Mouse (Mus musculus) hindbrain, embryonic 12.5 days (tissue): ENCODE measurements at regions not wholly inside any gene's neighbourhood (a gene's known extent, or its start where the extent isn't known, plus 50 kb on each side); places are given as distances from the start of the nearest gene placed in this dataset.

Experiments used
- ATAC-seq: fragments of 200-750 bp; cut with Nextera tagmentation; 2 replicates; pipeline ENCODE4 v1.8.0; 2017; ENCODE audit warnings: moderate TSS enrichment; ENCODE audit not compliant: low FRiP score
- H3K27ac ChIP-seq: fragments of 300-500 bp; sonication (generic); 2 replicates; pipeline ENCODE4 v1.5.1; 2016; ENCODE audit warnings: mild to moderate bottlenecking
- H3K27me3 ChIP-seq: fragments of 300-500 bp; sonication (generic); 2 replicates; pipeline ENCODE4 v1.6.1; 2016; ENCODE audit warnings: mild to moderate bottlenecking
- H3K36me3 ChIP-seq: fragments of 300-500 bp; sonication (generic); 2 replicates; pipeline ENCODE4 v1.6.1; 2016; ENCODE audit warnings: mild to moderate bottlenecking
- H3K4me1 ChIP-seq: fragments of 300-500 bp; sonication (generic); 2 replicates; pipeline ENCODE4 v1.6.1; 2016
- H3K4me2 ChIP-seq: fragments of 300-500 bp; sonication (generic); replicated peaks from 2 replicates; pipeline ENCODE4 v1.6.1; 2016; ENCODE audit warnings: mild to moderate bottlenecking
- H3K4me3 ChIP-seq: fragments of 300-500 bp; sonication (generic); 2 replicates; pipeline ENCODE4 v1.5.1; 2016; ENCODE audit warnings: mild to moderate bottlenecking
- H3K9ac ChIP-seq: fragments of 300-500 bp; sonication (generic); 2 replicates; pipeline ENCODE4 v1.6.1; 2016; ENCODE audit warnings: mild to moderate bottlenecking, moderate library complexity
- H3K9me3 ChIP-seq: fragments of 300-500 bp; sonication (generic); replicated peaks from 2 replicates; pipeline ENCODE4 v1.6.1; 2016; ENCODE audit warnings: mild to moderate bottlenecking
- WGBS: fragments of 180-500 bp; shearing (Covaris S2); methylation state at CpG from one replicate; pipeline ENCODE4 v1.1.7; 2016; 5-methylcytosine and 5-hydroxymethylcytosine counted together

GRCm38 (mm10) chr6:143377121-143377520, 210.1 kb downstream of the Etnk1 start:
- no peaks in the 10 kb centered on the region for H3K9me3 ChIP-seq
- ATAC-seq, result no peak
- H3K4me1 ChIP-seq, result no peaks in the 10 kb centered on the region
- no peak overlapping the region for H3K4me2 ChIP-seq
- H3K9ac ChIP-seq, result no peak overlapping the region
- H3K27me3 ChIP-seq, result no peaks in the 10 kb centered on the region
- H3K4me3 ChIP-seq, result no peak overlapping the region
- no peaks in the 10 kb centered on the region for H3K36me3 ChIP-seq
- no peak overlapping the region for H3K27ac ChIP-seq
- 87% methylated on average over 14 of the region's 14 CpGs for WGBS

GRCm38 (mm10) chr6:143378126-143378525, 211.1 kb downstream of the Etnk1 start:
- no peaks in the 10 kb centered on the region for H3K4me1 ChIP-seq
- ATAC-seq, result no peak

GRCm38 (mm10) chr6:143380490-143380889, 213.5 kb downstream of the Etnk1 start:
- no peaks in the 10 kb centered on the region for H3K4me1 ChIP-seq
- WGBS, result 91% methylated on average over 3 of the region's 3 CpGs
- ATAC-seq, result no peak
- H3K4me3 ChIP-seq, result no peak overlapping the region
- H3K27ac ChIP-seq, result no peak overlapping the region
- H3K27me3 ChIP-seq, result no peaks in the 10 kb centered on the region
- no peak overlapping the region for H3K4me2 ChIP-seq
- H3K9ac ChIP-seq, result no peak overlapping the region
- no peaks in the 10 kb centered on the region for H3K36me3 ChIP-seq
- no peaks in the 10 kb centered on the region for H3K9me3 ChIP-seq

More at GRCm38 (mm10) chr6:143378126-143378525, 211.1 kb downstream of the Etnk1 start:
- Histone ChIP-seq H3K27me3 (no peaks in the 10 kb centered on the region), H3K36me3 (no peaks in the 10 kb centered on the region), H3K4me3 (no peak overlapping the region), H3K9me3 (no peaks in the 10 kb centered on the region), H3K27ac (no peak overlapping the region), H3K9ac (no peak overlapping the region), H3K4me2 (no peak overlapping the region)
- 91% methylated on average over 9 of the region's 9 CpGs for WGBS

- ATAC-seq, result no peak
- Histone ChIP-seq H3K9me3 (no peaks in the 10 kb centered on the region), H3K36me3 (no peaks in the 10 kb centered on the region), H3K4me3 (no peak overlapping the region), H3K4me1 (no peaks in the 10 kb centered on the region), H3K27me3 (no peaks in the 10 kb centered on the region), H3K27ac (no peak overlapping the region), H3K9ac (no peak overlapping the region), H3K4me2 (no peak overlapping the region)
- WGBS, result 95% methylated on average over 16 of the region's 16 CpGs
Measured at GRCm38 (mm10) chr6:143386597-143387450, 219.8 kb downstream of the Etnk1 start.

- WGBS, result 69% methylated on average over 10 of the region's 10 CpGs
- Histone ChIP-seq H3K9me3 (no peaks in the 10 kb centered on the region), H3K36me3 (no peaks in the 10 kb centered on the region), H3K4me2 (no peak overlapping the region), H3K4me1 (no peaks in the 10 kb centered on the region), H3K27me3 (no peaks in the 10 kb centered on the region), H3K27ac (no peak overlapping the region), H3K4me3 (no peak overlapping the region), H3K9ac (no peak overlapping the region)
- no peak for ATAC-seq
Measured at GRCm38 (mm10) chr6:143393543-143394207, 226.7 kb downstream of the Etnk1 start.

- Histone ChIP-seq H3K4me3 (no peak overlapping the region), H3K4me1 (no peaks in the 10 kb centered on the region), H3K9me3 (no peaks in the 10 kb centered on the region), H3K4me2 (no peak overlapping the region), H3K27ac (no peak overlapping the region), H3K9ac (no peak overlapping the region), H3K27me3 (no peaks in the 10 kb centered on the region), H3K36me3 (no peaks in the 10 kb centered on the region)
- no peak for ATAC-seq
- WGBS, result 88% methylated on average over 15 of the region's 15 CpGs
Measured at GRCm38 (mm10) chr6:143394377-143394776, 227.4 kb downstream of the Etnk1 start.

- Histone ChIP-seq H3K36me3 (no peaks in the 10 kb centered on the region), H3K4me2 (no peak overlapping the region), H3K4me1 (0 out of 2 replicates have a peak, but pooled peaks cover 5% of the 10 kb centered on the region), H3K4me3 (no peak overlapping the region), H3K9me3 (no peaks in the 10 kb centered on the region), H3K27me3 (0 out of 2 replicates have a peak, but pooled peaks cover 4% of the 10 kb centered on the region), H3K9ac (no peak overlapping the region), H3K27ac (no peak overlapping the region)
- 32% methylated on average over 8 of the region's 8 CpGs for WGBS
- no peak for ATAC-seq
Measured at GRCm38 (mm10) chr6:143401436-143401835, 234.4 kb downstream of the Etnk1 start.

- no peak for ATAC-seq
- 87% methylated on average over 7 of the region's 7 CpGs for WGBS
- Histone ChIP-seq H3K27me3 (0 out of 2 replicates have a peak, but pooled peaks cover 4% of the 10 kb centered on the region), H3K4me3 (no peak overlapping the region), H3K9me3 (no peaks in the 10 kb centered on the region), H3K4me2 (no peak overlapping the region), H3K36me3 (no peaks in the 10 kb centered on the region), H3K27ac (no peak overlapping the region), H3K9ac (no peak overlapping the region), H3K4me1 (0 out of 2 replicates have a peak, but pooled peaks cover 5% of the 10 kb centered on the region)
Measured at GRCm38 (mm10) chr6:143401921-143402320, 234.9 kb downstream of the Etnk1 start.

- WGBS, result 78% methylated on average over 7 of the region's 7 CpGs
- 0 out of 2 replicates have a peak, but pooled peaks cover 4% of the 10 kb centered on the region for H3K27me3 ChIP-seq
- no peaks in the 10 kb centered on the region for H3K36me3 ChIP-seq
- H3K4me1 ChIP-seq, result 0 out of 2 replicates have a peak, but pooled peaks cover 5% of the 10 kb centered on the region
- no peaks in the 10 kb centered on the region for H3K9me3 ChIP-seq
- no peak overlapping the region for H3K27ac ChIP-seq
- no peak for ATAC-seq
- H3K9ac ChIP-seq, result no peak overlapping the region
- H3K4me2 ChIP-seq, result no peak overlapping the region
- H3K4me3 ChIP-seq, result no peak overlapping the region
Measured at GRCm38 (mm10) chr6:143402766-143403165, 235.7 kb downstream of the Etnk1 start.

- Histone ChIP-seq H3K4me3 (no peak overlapping the region), H3K9ac (no peak overlapping the region), H3K4me1 (0 out of 2 replicates have a peak, but pooled peaks cover 5% of the 10 kb centered on the region), H3K36me3 (no peaks in the 10 kb centered on the region), H3K27ac (no peak overlapping the region), H3K9me3 (no peaks in the 10 kb centered on the region), H3K4me2 (no peak overlapping the region), H3K27me3 (0 out of 2 replicates have a peak, but pooled peaks cover 4% of the 10 kb centered on the region)
- 74% methylated on average over 4 of the region's 4 CpGs for WGBS
- no peak for ATAC-seq
Measured at GRCm38 (mm10) chr6:143404521-143404920, 237.5 kb downstream of the Etnk1 start.

GRCm38 (mm10) chr6:143412056-143412455, 245.0 kb downstream of the Etnk1 start:
- 91% methylated on average over 5 of the region's 5 CpGs for WGBS
- Histone ChIP-seq H3K36me3 (no peaks in the 10 kb centered on the region), H3K4me2 (no peak overlapping the region), H3K27ac (no peak overlapping the region), H3K4me1 (no peaks in the 10 kb centered on the region), H3K27me3 (no peaks in the 10 kb centered on the region), H3K4me3 (no peak overlapping the region), H3K9ac (no peak overlapping the region), H3K9me3 (no peaks in the 10 kb centered on the region)
- no peak for ATAC-seq

- Histone ChIP-seq H3K9me3 (no peaks in the 10 kb centered on the region), H3K9ac (no peak overlapping the region), H3K4me2 (no peak overlapping the region), H3K27me3 (no peaks in the 10 kb centered on the region), H3K4me3 (no peak overlapping the region), H3K27ac (no peak overlapping the region), H3K36me3 (no peaks in the 10 kb centered on the region), H3K4me1 (no peaks in the 10 kb centered on the region)
- 95% methylated on average over 6 of the region's 6 CpGs for WGBS
- ATAC-seq, result no peak
Measured at GRCm38 (mm10) chr6:143412721-143413120, 245.7 kb downstream of the Etnk1 start.
